Mouse (Mus musculus) adipocyte (in vitro differentiated cells): ENCODE measurements around the gene Gm21188.
"Not testable (repeated sequence)": the region's sequence is repeated elsewhere in the genome, so short reads cannot be mapped to it uniquely, and the experiment has no call there.

Source experiments
- DNase-seq: peaks from one replicate; pipeline ENCODE4 v3.0.0-alpha.2; 2016; ENCODE audit warnings: low spot score

The Gm21188 gene

GRCm38 (mm10) chr13:120052085-120052484 lies at the start of gene Gm21188:
Gene Gm21188, minus strand, starts transcription at chr13:120052194.
- DNase-seq, result not testable (repeated sequence)

- DNase-seq, result not testable (repeated sequence)
Observed at GRCm38 (mm10) chr13:120099327-120099726, 47.3 kb upstream of the Gm21188 start.

- not testable (repeated sequence) for DNase-seq
Observed at GRCm38 (mm10) chr13:120096938-120097256, 44.9 kb upstream of the Gm21188 start.

- not testable (repeated sequence) for DNase-seq
Observed at GRCm38 (mm10) chr13:120096241-120096937, 44.4 kb upstream of the Gm21188 start.

- DNase-seq, result not testable (repeated sequence)
Observed at GRCm38 (mm10) chr13:120092950-120093349, 41.0 kb upstream of the Gm21188 start.

GRCm38 (mm10) chr13:120079644-120080043 lies 27.6 kb upstream of the Gm21188 start:
- DNase-seq, result not testable (repeated sequence)

GRCm38 (mm10) chr13:120070878-120071277 lies 18.9 kb upstream of the Gm21188 start:
- DNase-seq, result not testable (repeated sequence)

- DNase-seq, result not testable (repeated sequence)
Observed at GRCm38 (mm10) chr13:120070012-120070598, 18.1 kb upstream of the Gm21188 start.

GRCm38 (mm10) chr13:120063439-120064089 lies 11.6 kb upstream of the Gm21188 start:
- not testable (repeated sequence) for DNase-seq

GRCm38 (mm10) chr13:120062903-120063302 lies 10.9 kb upstream of the Gm21188 start:
- not testable (repeated sequence) for DNase-seq

GRCm38 (mm10) chr13:120048608-120049007 lies 3.4 kb downstream of the Gm21188 start:
- DNase-seq, result not testable (repeated sequence)

- DNase-seq, result not testable (repeated sequence)
Observed at GRCm38 (mm10) chr13:120048186-120048585, 3.8 kb downstream of the Gm21188 start.

GRCm38 (mm10) chr13:120046422-120047209 lies 5.4 kb downstream of the Gm21188 start:
- DNase-seq, result not testable (repeated sequence)

- DNase-seq, result not testable (repeated sequence)
Observed at GRCm38 (mm10) chr13:120041145-120041544, 10.8 kb downstream of the Gm21188 start.

GRCm38 (mm10) chr13:120037881-120038280 lies 14.1 kb downstream of the Gm21188 start:
- DNase-seq, result not testable (repeated sequence)

GRCm38 (mm10) chr13:120036577-120037115 lies 15.3 kb downstream of the Gm21188 start:
- not testable (repeated sequence) for DNase-seq

GRCm38 (mm10) chr13:120035151-120035550 lies 16.8 kb downstream of the Gm21188 start:
- DNase-seq, result not testable (repeated sequence)

GRCm38 (mm10) chr13:120034637-120035036 lies 17.4 kb downstream of the Gm21188 start:
- DNase-seq, result not testable (repeated sequence)

GRCm38 (mm10) chr13:120033516-120034190 lies 18.3 kb downstream of the Gm21188 start:
- not testable (repeated sequence) for DNase-seq

GRCm38 (mm10) chr13:120031676-120032075 lies 20.3 kb downstream of the Gm21188 start:
- DNase-seq, result not testable (repeated sequence)

GRCm38 (mm10) chr13:120027368-120027767 lies 24.6 kb downstream of the Gm21188 start:
- DNase-seq, result not testable (repeated sequence)
